ENCODE assay signal across 8 mouse cellular contexts in genomic region chr7:19358634-19359033, GRCm38 (mm10). TPM values are rescaled to one million over a fixed set of nuclear protein-coding genes. Genes with fewer than 3 reads are reported as not detected.
DNase-seq lines count a peak whose midpoint lies in the region; ATAC-seq and TF ChIP-seq lines count a peak whose summit lies in the region.

No protein-coding gene starts in this region.

- intact Hi-C loops in heart, postnatal 25 days (cut with DNase I) = no loop called here

- H3K4me2 ChIP-seq in heart, embryonic 12.5 days = peak overlapping the region; percentile 88
- H3K4me2 ChIP-seq in heart, postnatal 0 days (ENCODE audit: low read depth, low read length) = peak overlapping the region; percentile 79
- peak overlapping the region; percentile 83 for H3K4me2 ChIP-seq in midbrain, embryonic 11.5 days

- TF ChIP-seq EP300 in heart, postnatal 0 days (IDR thresholded peaks at IDR 0.05; ENCODE audit: low read depth) = no peak

- no peaks in the 10 kb centered on the region for H3K9me3 ChIP-seq in heart, embryonic 12.5 days (replicated peaks)
- no peaks in the 10 kb centered on the region for H3K9me3 ChIP-seq in ES-E14 (ENCODE audit: control insufficient read depth, insufficient read depth, low read depth, low read length)
- H3K9me3 ChIP-seq in heart, postnatal 0 days (replicated peaks; ENCODE audit: control insufficient read depth, low read length) = no peaks in the 10 kb centered on the region
- no peaks in the 10 kb centered on the region for H3K9me3 ChIP-seq in midbrain, embryonic 11.5 days (ENCODE audit: control insufficient read depth, low read length)

- peak overlapping the region; percentile 85 for H3K9ac ChIP-seq in heart, embryonic 12.5 days
- peak overlapping the region; percentile 85 for H3K9ac ChIP-seq in ES-E14 (ENCODE audit: insufficient read depth, low read depth, low read length, poor library complexity, severe bottlenecking)
- peak overlapping the region; percentile 66 for H3K9ac ChIP-seq in heart, postnatal 0 days (replicated peaks; ENCODE audit: low read depth, low read length)
- H3K9ac ChIP-seq in midbrain, embryonic 11.5 days (ENCODE audit: low read length) = peak overlapping the region; percentile 70

- DNase-seq in heart, postnatal 25 days (ENCODE audit: low spot score) = no peak
- DNase-seq in ES-E14 (ENCODE audit: low read depth, low spot score) = no peak
- no peak for DNase-seq in heart, postnatal 0 days (ENCODE audit: low spot score)
- no peak for DNase-seq in midbrain, embryonic 11.5 days (ENCODE audit: low spot score, missing footprints)
- no peak for DNase-seq in layer of hippocampus, postnatal 25 days (ENCODE audit: extremely low spot score in 1 of 2, low spot score in 1 of 2)
- DNase-seq in right cerebral cortex, adult 18-20 months = no peak
- no peak for DNase-seq in natural killer cell, adult 2 months (ENCODE audit: low spot score in 2 of 2)

- TF ChIP-seq CTCF in heart, postnatal 0 days (IDR thresholded peaks at IDR 0.05; ENCODE audit: low read depth) = no peak

- no peaks in the 10 kb centered on the region for H3K27me3 ChIP-seq in heart, embryonic 12.5 days (replicated peaks)
- H3K27me3 ChIP-seq in heart, postnatal 0 days (ENCODE audit: control insufficient read depth, insufficient read depth, low read length) = no peaks in the 10 kb centered on the region
- H3K27me3 ChIP-seq in midbrain, embryonic 11.5 days (ENCODE audit: control insufficient read depth, insufficient read depth, low read length) = no peaks in the 10 kb centered on the region

- H3K27ac ChIP-seq in heart, embryonic 12.5 days (ENCODE audit: poor library complexity, severe bottlenecking) = no peak overlapping the region
- H3K27ac ChIP-seq in ES-E14 (ENCODE audit: insufficient read depth, low read depth, low read length, poor library complexity, severe bottlenecking) = no peak overlapping the region
- no peak overlapping the region for H3K27ac ChIP-seq in heart, postnatal 0 days (ENCODE audit: low read depth)
- H3K27ac ChIP-seq in midbrain, embryonic 11.5 days (ENCODE audit: low read depth, low read length) = no peak overlapping the region

- peak overlapping the region; percentile 89 for H3K4me3 ChIP-seq in heart, embryonic 12.5 days
- H3K4me3 ChIP-seq in ES-E14 (ENCODE audit: insufficient read depth in 1 of 2, low read depth in 1 of 2, low read length in 2 of 2, poor library complexity in 1 of 2, severe bottlenecking in 1 of 2) = peak overlapping the region; percentile 80 to 95
- peak overlapping the region; percentile 62 for H3K4me3 ChIP-seq in heart, postnatal 0 days (ENCODE audit: low read depth, low read length)
- peak overlapping the region; percentile 70 for H3K4me3 ChIP-seq in midbrain, embryonic 11.5 days (ENCODE audit: low read depth, low read length)

- ATAC-seq in heart, embryonic 12.5 days (ENCODE audit: insufficient number of reproducible peaks, low FRiP score) = no peak
- no peak for ATAC-seq in heart, postnatal 0 days (ENCODE audit: insufficient read depth, low read depth)
- ATAC-seq in midbrain, embryonic 11.5 days (ENCODE audit: low FRiP score) = no peak

- H3K4me1 ChIP-seq in heart, embryonic 12.5 days (replicated peaks) = peaks cover 38% of the 10 kb centered on the region
- peaks cover 2 to 20% of the 10 kb centered on the region in 2 experiments; a peak in 3 of 4 replicates for H3K4me1 ChIP-seq in ES-E14 (ENCODE audit: control insufficient read depth in 2 of 2, insufficient read depth in 2 of 2, low read length in 2 of 2, poor library complexity in 1 of 2)
- peaks cover 14% of the 10 kb centered on the region for H3K4me1 ChIP-seq in heart, postnatal 0 days (ENCODE audit: control insufficient read depth, insufficient read depth)
- H3K4me1 ChIP-seq in midbrain, embryonic 11.5 days (ENCODE audit: control insufficient read depth, insufficient read depth, low read length) = peaks cover 27% of the 10 kb centered on the region

- WGBS in heart, embryonic 12.5 days = 18% methylated on average over 13 of the region's 13 CpGs
- WGBS in heart, postnatal 0 days = 14% methylated on average over 13 of the region's 13 CpGs
- WGBS in midbrain, embryonic 11.5 days = 28% methylated on average over 13 of the region's 13 CpGs

- in situ Hi-C loops in ES-E14 (cut with MboI; ENCODE audit: low sequenced_read_pairs in 2 of 2, unreplicated experiment in 2 of 2) = no loop called here

- H3K36me3 ChIP-seq in heart, embryonic 12.5 days = peaks cover 42% of the 10 kb centered on the region
- peaks cover 28% of the 10 kb centered on the region for H3K36me3 ChIP-seq in ES-E14 (ENCODE audit: control insufficient read depth, insufficient read depth, low read length, poor library complexity, severe bottlenecking)
- H3K36me3 ChIP-seq in heart, postnatal 0 days (replicated peaks; ENCODE audit: control insufficient read depth, insufficient read depth, low read length) = peaks cover 22% of the 10 kb centered on the region
- H3K36me3 ChIP-seq in midbrain, embryonic 11.5 days (ENCODE audit: control insufficient read depth, insufficient read depth, low read length) = peaks cover 15% of the 10 kb centered on the region

TF ChIP-seq in ES-E14, 5 proteins besides CTCF, POLR2A, EP300 and RAD21:
- no peak for TF ChIP-seq MAFK (IDR thresholded peaks at IDR 0.05; ENCODE audit: insufficient read depth, low read depth, low read length)
- no peak for TF ChIP-seq ZNF384 (IDR thresholded peaks at IDR 0.05; ENCODE audit: low read depth, low read length)
- no peak for TF ChIP-seq HCFC1 (IDR thresholded peaks at IDR 0.05; ENCODE audit: borderline replicate concordance, insufficient read depth, low read length)

RNA-seq across cellular contexts. Expression of gene Cd3eap, which starts 0.6 kb away (rescaled TPM):
- polyA plus RNA-seq in heart, embryonic 12.5 days (2016; fragmentation: Nextera tagmentation; extraction: Ambion mirVana) = 17.6 and 18.4 TPM in 2 replicates
- 1 to 10 TPM; 9.1 to 9.7 TPM for total RNA-seq in heart, postnatal 25 days (2021)
- total RNA-seq in ES-E14 (2012; rRNA removed) = 18.3 and 26.7 TPM in 2 replicates
- 1.9 and 3.2 TPM in 2 replicates for total RNA-seq in heart, postnatal 0 days (2014; rRNA removed; ENCODE audit: low replicate concordance)
- 11.1 and 11.7 TPM in 2 replicates for polyA plus RNA-seq in heart, postnatal 0 days (2015; fragmentation: Nextera tagmentation; extraction: Ambion mirVana)
- polyA plus RNA-seq in midbrain, embryonic 11.5 days (2014; fragmentation: Nextera tagmentation; extraction: Ambion mirVana) = 15.1 and 15.4 TPM in 2 replicates
- 10 to 100 TPM; 17.7 to 18.3 TPM for total RNA-seq in layer of hippocampus, postnatal 25 days (2021)

RNA-seq across cellular contexts. Expression of gene Ppp1r13l, which starts 0.9 kb away (rescaled TPM):
- polyA plus RNA-seq in heart, embryonic 12.5 days (2016; fragmentation: Nextera tagmentation; extraction: Ambion mirVana) = 17.5 and 19.4 TPM in 2 replicates
- total RNA-seq in heart, postnatal 25 days (2021) = 10 to 100 TPM; 36.5 to 40.5 TPM
- 5.3 and 7.4 TPM in 2 replicates for total RNA-seq in ES-E14 (2012; rRNA removed)
- total RNA-seq in heart, postnatal 0 days (2014; rRNA removed; ENCODE audit: low replicate concordance) = 11.8 and 13.5 TPM in 2 replicates
- polyA plus RNA-seq in heart, postnatal 0 days (2015; fragmentation: Nextera tagmentation; extraction: Ambion mirVana) = 12.0 and 14.0 TPM in 2 replicates
- 3.0 and 3.2 TPM in 2 replicates for polyA plus RNA-seq in midbrain, embryonic 11.5 days (2014; fragmentation: Nextera tagmentation; extraction: Ambion mirVana)
- total RNA-seq in layer of hippocampus, postnatal 25 days (2021) = 1 to 10 TPM; 4.5 to 4.8 TPM

RNA-seq across cellular contexts. Expression of gene Ercc1, which starts 14.1 kb away (rescaled TPM):
- polyA plus RNA-seq in heart, embryonic 12.5 days (2016; fragmentation: Nextera tagmentation; extraction: Ambion mirVana) = 59.2 and 66.0 TPM in 2 replicates
- 10 to 100 TPM; 40.7 to 45.1 TPM for total RNA-seq in heart, postnatal 25 days (2021)
- 48.0 and 53.2 TPM in 2 replicates for total RNA-seq in ES-E14 (2012; rRNA removed)
- 26.2 and 40.5 TPM in 2 replicates for total RNA-seq in heart, postnatal 0 days (2014; rRNA removed; ENCODE audit: low replicate concordance)
- 55.2 and 61.0 TPM in 2 replicates for polyA plus RNA-seq in heart, postnatal 0 days (2015; fragmentation: Nextera tagmentation; extraction: Ambion mirVana)
- polyA plus RNA-seq in midbrain, embryonic 11.5 days (2014; fragmentation: Nextera tagmentation; extraction: Ambion mirVana) = 111 and 118 TPM in 2 replicates
- total RNA-seq in layer of hippocampus, postnatal 25 days (2021) = 10 to 100 TPM; 37.8 to 39.1 TPM

RNA-seq across cellular contexts. Expression of gene Ercc2, which starts 23.2 kb away (rescaled TPM):
- polyA plus RNA-seq in heart, embryonic 12.5 days (2016; fragmentation: Nextera tagmentation; extraction: Ambion mirVana) = 15.9 and 17.5 TPM in 2 replicates
- total RNA-seq in heart, postnatal 25 days (2021) = 10 to 100 TPM; 10.8 to 12.6 TPM
- total RNA-seq in ES-E14 (2012; rRNA removed) = 38.8 and 62.6 TPM in 2 replicates
- total RNA-seq in heart, postnatal 0 days (2014; rRNA removed; ENCODE audit: low replicate concordance) = 20.4 and 30.8 TPM in 2 replicates
- polyA plus RNA-seq in heart, postnatal 0 days (2015; fragmentation: Nextera tagmentation; extraction: Ambion mirVana) = 4.9 and 6.0 TPM in 2 replicates
- 10.3 and 10.9 TPM in 2 replicates for polyA plus RNA-seq in midbrain, embryonic 11.5 days (2014; fragmentation: Nextera tagmentation; extraction: Ambion mirVana)
- 10 to 100 TPM; 34.5 to 34.9 TPM for total RNA-seq in layer of hippocampus, postnatal 25 days (2021)

RNA-seq across cellular contexts. Expression of gene Klc3, which starts 45.3 kb away (rescaled TPM):
- 4.2 and 4.6 TPM in 2 replicates for polyA plus RNA-seq in heart, embryonic 12.5 days (2016; fragmentation: Nextera tagmentation; extraction: Ambion mirVana)
- total RNA-seq in heart, postnatal 25 days (2021) = under 1 TPM; 0.23 to 0.31 TPM
- total RNA-seq in ES-E14 (2012; rRNA removed) = 10.1 and 19.5 TPM in 2 replicates
- total RNA-seq in heart, postnatal 0 days (2014; rRNA removed; ENCODE audit: low replicate concordance) = 0.31 TPM in 1 of 2 replicates, not detected in the other
- polyA plus RNA-seq in heart, postnatal 0 days (2015; fragmentation: Nextera tagmentation; extraction: Ambion mirVana) = 0.72 and 0.99 TPM in 2 replicates
- polyA plus RNA-seq in midbrain, embryonic 11.5 days (2014; fragmentation: Nextera tagmentation; extraction: Ambion mirVana) = 0.37 and 1.4 TPM in 2 replicates
- total RNA-seq in layer of hippocampus, postnatal 25 days (2021) = 1 to 10 TPM; 2.2 to 3.4 TPM
